Mouse (Mus musculus): ENCODE measurements at regions not wholly inside any gene's neighbourhood (a gene's known extent, or its start where the extent isn't known, plus 50 kb on each side); places are given as distances from the start of the nearest gene placed in this dataset.

DNA sequence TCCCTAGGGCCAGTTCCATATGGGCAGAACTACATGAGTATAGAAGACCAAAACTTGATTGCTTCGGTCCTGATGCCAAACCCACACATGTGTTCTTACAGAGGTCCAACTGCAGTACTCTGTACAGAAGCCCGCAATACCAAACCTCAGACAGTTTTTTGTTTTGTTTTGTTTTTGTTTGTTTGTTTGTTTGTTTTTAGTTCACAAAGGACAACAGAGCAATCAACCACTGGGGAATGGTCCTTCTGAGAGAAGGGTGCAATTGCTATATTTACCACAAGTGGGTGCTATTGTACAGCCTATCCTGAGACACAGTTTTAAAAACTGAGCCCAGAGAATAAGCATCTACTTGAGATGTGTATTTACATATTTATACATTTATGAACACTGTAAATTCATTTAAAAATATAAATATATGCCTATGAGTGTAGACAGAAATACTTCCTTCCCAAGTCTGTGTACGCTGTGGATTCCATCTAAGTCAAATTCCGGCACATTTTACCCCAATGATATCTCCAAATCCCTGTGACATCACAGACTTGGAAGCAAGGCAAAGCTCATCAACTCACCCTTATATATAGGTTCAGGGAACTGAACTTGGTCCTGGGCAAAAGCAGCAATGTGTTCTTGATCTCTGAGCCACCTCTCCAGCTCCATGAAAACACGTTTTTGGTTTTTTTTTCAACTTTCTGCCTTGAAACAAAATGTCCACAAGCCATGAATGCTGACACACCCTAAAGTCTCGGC is 101.3 kb upstream of the A26c2 start:
- Histone ChIP-seq H3K27ac (no peak overlapping the region), H3K4me3 (no peak overlapping the region)
- DNase-seq (ENCODE audit: extremely low spot score in 1 of 2, low spot score in 2 of 2), result peak in 1 of 2 experiments; percentile 18
- intact Hi-C loops (cut with DNase I), result loop anchor here (1.0 to 10.0 kb wide), 4 partner anchors 395 to 820 kb away; no protein-coding TSS in a partner anchor
- peak; percentile 94 for TF ChIP-seq CTCF (IDR thresholded peaks at IDR 0.05)

DNA sequence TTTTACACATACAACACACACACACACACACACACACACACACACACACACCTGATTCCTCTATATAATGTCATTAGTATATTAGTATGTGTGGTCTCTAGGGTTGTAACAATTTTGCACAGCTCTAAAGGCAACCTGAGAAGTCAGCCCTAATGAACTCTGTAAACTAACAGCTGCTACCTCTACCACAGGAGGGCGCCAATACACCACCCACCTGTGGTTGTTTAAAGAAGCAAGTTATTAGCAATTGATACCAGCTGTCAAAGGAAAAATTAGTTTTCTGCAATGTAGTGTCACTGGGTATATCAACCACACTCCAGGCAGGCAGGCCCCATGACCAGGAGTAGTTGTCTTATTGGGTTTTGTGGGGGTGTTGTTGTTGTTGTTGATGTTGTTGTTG is 98.8 kb upstream of the A26c2 start:
- Histone ChIP-seq H3K27ac (no peak overlapping the region), H3K4me3 (no peak overlapping the region)
- peak; percentile 65 for TF ChIP-seq CTCF (IDR thresholded peaks at IDR 0.05)
- DNase-seq (ENCODE audit: extremely low spot score in 1 of 2, low spot score in 2 of 2), result peak; percentile 39 to 40
- intact Hi-C loops (cut with DNase I), result loop anchor here (5.0 to 10.0 kb wide), 3 partner anchors 663 to 823 kb away; no protein-coding TSS in a partner anchor

DNA sequence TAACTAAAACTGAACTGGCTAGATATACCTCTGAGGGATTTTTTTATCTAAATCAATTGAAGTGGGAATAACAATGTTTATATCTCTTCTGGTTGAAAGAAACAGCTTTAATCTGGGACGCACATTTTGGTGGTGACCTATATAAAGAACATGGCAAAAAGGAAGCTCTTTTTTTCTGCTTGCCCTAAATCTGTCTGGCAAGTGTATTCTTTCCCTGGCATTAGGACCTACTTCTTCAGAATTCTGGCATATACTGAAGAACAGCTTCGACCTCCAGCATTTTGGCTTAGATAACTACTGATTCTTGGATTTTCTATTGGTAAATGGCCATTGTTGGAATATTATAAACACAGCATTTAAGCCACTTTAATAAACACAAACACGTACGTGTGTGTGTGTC is 70.9 kb upstream of the A26c2 start:
- TF ChIP-seq CTCF (IDR thresholded peaks at IDR 0.05), result no peak
- Histone ChIP-seq H3K4me3 (no peak overlapping the region), H3K27ac (no peak overlapping the region)
- intact Hi-C loops (cut with DNase I), result no loop called here
- no peak for DNase-seq (ENCODE audit: extremely low spot score in 1 of 2, low spot score in 2 of 2)

DNA sequence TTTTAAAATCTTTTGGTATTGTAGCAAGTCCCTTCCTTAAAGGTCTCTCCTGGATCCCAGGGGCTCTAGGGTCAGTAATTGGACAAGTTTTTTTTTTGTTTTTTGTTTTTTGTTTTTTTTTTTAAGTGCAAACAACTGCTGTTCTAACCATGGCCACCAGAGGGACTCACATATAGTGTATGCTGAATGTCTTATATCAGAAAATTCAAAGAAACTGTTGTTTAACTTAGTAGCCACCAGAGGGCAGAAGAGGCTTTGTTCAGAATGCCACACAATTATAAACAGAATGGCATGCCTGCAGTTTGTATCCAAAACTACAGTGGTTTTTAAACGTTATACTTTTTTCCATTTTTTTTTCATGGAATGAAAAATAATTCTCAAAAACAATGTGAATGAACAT is 53.6 kb upstream of the A26c2 start:
- TF ChIP-seq CTCF (IDR thresholded peaks at IDR 0.05), result peak; percentile 73
- Histone ChIP-seq H3K27ac (no peak overlapping the region), H3K4me3 (no peak overlapping the region)
- intact Hi-C loops (cut with DNase I), result loop anchor here (5.0 kb wide), 1 partner anchor 440 kb away; no protein-coding TSS in a partner anchor
- no peak for DNase-seq (ENCODE audit: extremely low spot score in 1 of 2, low spot score in 2 of 2)
